Mouse (Mus musculus) bone marrow macrophage, adult 2 months (primary cell): ENCODE data around the gene Nanos1. TPM values are rescaled to one million over a fixed set of nuclear protein-coding genes. Genes with fewer than 3 reads are reported as not detected.

Experiments used
- H3K27ac ChIP-seq: 2 replicates; pipeline ENCODE4 v1.5.1; 2012; ENCODE audit warnings: low read depth, low read length; ENCODE audit not compliant: insufficient read depth
- H3K4me1 ChIP-seq: 2 replicates; pipeline ENCODE4 v1.6.1; 2012; ENCODE audit warnings: low read length; ENCODE audit not compliant: control insufficient read depth, insufficient read depth
- H3K4me3 ChIP-seq: 2 replicates; pipeline ENCODE4 v1.5.1; 2012; ENCODE audit warnings: mild to moderate bottlenecking, low read length, moderate library complexity; ENCODE audit not compliant: insufficient read depth
- CTCF ChIP-seq: IDR thresholded peaks from 2 replicates; pipeline ENCODE4 v1.5.1; 2012; ENCODE audit warnings: low read depth, mild to moderate bottlenecking, low read length, moderate library complexity
- POLR2A ChIP-seq: IDR thresholded peaks from 2 replicates; pipeline ENCODE4 v1.6.1; 2012; ENCODE audit warnings: mild to moderate bottlenecking, low read depth, low read length, borderline replicate concordance
- polyA plus RNA-seq: library from polyadenylated mRNA; stranded (reverse); fragments of >200 nt; gene quantifications from 2 replicates; pipeline ENCODE4 v1.2.4, GENCODE M21; 2012; ENCODE audit not compliant: missing spikeins, insufficient read depth, insufficient read length

Gene Nanos1
- polyA plus RNA-seq, 1 experiment = 1.7 TPM

- TF ChIP-seq POLR2A = no peak
- no peak for TF ChIP-seq CTCF
- H3K4me3 ChIP-seq = peak overlapping the region; percentile 55
- peaks cover 12% of the 10 kb centered on the region for H3K4me1 ChIP-seq
- H3K27ac ChIP-seq = no peak overlapping the region
Measured at GRCm38 (mm10) chr19:60788214-60788960, 32.6 kb downstream of the Nanos1 start.

GRCm38 (mm10) chr19:60789452-60789851 is 33.7 kb downstream of the Nanos1 start:
- H3K4me1 ChIP-seq = peaks cover 10% of the 10 kb centered on the region
- H3K27ac ChIP-seq = peak overlapping the region; percentile 94
- H3K4me3 ChIP-seq = peak overlapping the region; percentile 87
- no peak for TF ChIP-seq CTCF
- no peak for TF ChIP-seq POLR2A

- peak overlapping the region; percentile 94 for H3K27ac ChIP-seq
- H3K4me3 ChIP-seq = peak overlapping the region; percentile 87
Measured at GRCm38 (mm10) chr19:60789919-60790506, 34.2 kb downstream of the Nanos1 start.

GRCm38 (mm10) chr19:60790551-60791161 is 34.9 kb downstream of the Nanos1 start, which contains the start of gene Eif3a:
Gene Eif3a (minus strand): TSS chr19:60790658.
- H3K4me1 ChIP-seq = peaks cover 18% of the 10 kb centered on the region
- TF ChIP-seq CTCF (no peak), POLR2A (no peak; the same call in 1 of the 2 replicates)
- H3K27ac ChIP-seq = peak within 1 kb of the TSS; percentile 96
- H3K4me3 ChIP-seq = peak within 1 kb of the TSS; percentile 87

More at GRCm38 (mm10) chr19:60789919-60790506, 34.2 kb downstream of the Nanos1 start:
- peaks cover 12% of the 10 kb centered on the region for H3K4me1 ChIP-seq
- TF ChIP-seq CTCF (no peak), POLR2A (no peak)

GRCm38 (mm10) chr19:60791164-60791563 is 35.4 kb downstream of the Nanos1 start:
- peak overlapping the region; percentile 96 for H3K27ac ChIP-seq

GRCm38 (mm10) chr19:60793170-60793707 is 37.5 kb downstream of the Nanos1 start:
- TF ChIP-seq CTCF (no peak), POLR2A (no peak)
- Histone ChIP-seq H3K4me3 (no peak overlapping the region), H3K4me1 (peaks cover 7% of the 10 kb centered on the region), H3K27ac (no peak overlapping the region)

More at GRCm38 (mm10) chr19:60791164-60791563, 35.4 kb downstream of the Nanos1 start:
- peak overlapping the region; percentile 79 for H3K4me3 ChIP-seq
- H3K4me1 ChIP-seq = peaks cover 14% of the 10 kb centered on the region
- TF ChIP-seq POLR2A (no peak), CTCF (no peak)

- TF ChIP-seq CTCF (no peak), POLR2A (no peak)
- no peak overlapping the region for H3K4me3 ChIP-seq
- peaks cover 10% of the 10 kb centered on the region for H3K4me1 ChIP-seq
- peak overlapping the region; percentile 58 for H3K27ac ChIP-seq
Measured at GRCm38 (mm10) chr19:60795244-60795643, 39.5 kb downstream of the Nanos1 start.

GRCm38 (mm10) chr19:60797415-60797814 is 41.6 kb downstream of the Nanos1 start:
- no peak overlapping the region for H3K4me3 ChIP-seq
- H3K4me1 ChIP-seq = peaks cover 13% of the 10 kb centered on the region
- no peak overlapping the region for H3K27ac ChIP-seq
- no peak for TF ChIP-seq CTCF
- TF ChIP-seq POLR2A = no peak

GRCm38 (mm10) chr19:60799867-60800569 is 44.2 kb downstream of the Nanos1 start:
- Histone ChIP-seq H3K4me1 (peaks cover 13% of the 10 kb centered on the region), H3K27ac (0 out of 2 replicates have a peak overlapping the region, but pooled peaks have one; percentile 14), H3K4me3 (no peak overlapping the region)

More at GRCm38 (mm10) chr19:60799867-60800569, 44.2 kb downstream of the Nanos1 start:
- TF ChIP-seq CTCF (no peak), POLR2A (no peak)
